Comparison of ENCODE assay signal across 20 mouse cellular contexts in the genomic region with DNA sequence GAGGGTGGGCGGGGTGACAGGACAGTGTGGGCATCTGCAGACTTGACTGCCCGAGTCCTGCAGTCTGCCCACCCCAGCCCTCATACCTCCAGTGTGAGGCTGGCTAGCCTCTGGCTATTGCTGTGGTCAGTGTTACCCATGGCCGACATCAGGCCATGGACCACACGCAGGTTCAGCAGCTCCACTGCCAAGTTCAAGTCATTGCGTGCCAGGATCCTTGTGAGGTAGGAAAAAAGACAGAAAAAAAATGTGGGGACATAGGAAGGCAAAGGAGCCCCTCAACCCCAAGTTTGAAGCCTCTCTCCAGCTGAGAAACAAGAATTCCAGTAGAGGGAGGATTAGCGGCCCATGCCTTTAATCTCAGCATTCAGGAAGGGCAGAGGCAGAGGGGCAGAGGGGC. TPM values are rescaled to one million over a fixed set of nuclear protein-coding genes. Genes with fewer than 3 reads are reported as not detected.
"Had no signal": no experiment of that assay in that cellular context is flagged by ENCODE, and none has a peak within 500 bp of the region (broad histone marks: within the 10 kb centered on the region; RNA-seq: fewer than 3 reads in every experiment).

No protein-coding gene starts in this region.

- ATAC-seq: liver, postnatal 0 days; lung, postnatal 0 days; midbrain, embryonic 15.5 days had no signal

- H3K4me1 ChIP-seq: midbrain, embryonic 12.5 days; midbrain, embryonic 15.5 days; neural tube, embryonic 12.5 days; stomach, embryonic 15.5 days had no signal

- H3K9ac ChIP-seq: liver, postnatal 0 days; lung, embryonic 15.5 days; midbrain, embryonic 12.5 days; midbrain, embryonic 15.5 days; neural tube, embryonic 12.5 days; stomach, embryonic 15.5 days had no signal

- H3K9me3 ChIP-seq: lung, embryonic 15.5 days; megakaryocyte, embryonic 14.5 days; midbrain, embryonic 12.5 days; midbrain, embryonic 15.5 days; neural tube, embryonic 12.5 days; stomach, embryonic 15.5 days had no signal

- DNase-seq: liver, postnatal 0 days; lung, adult 2 months; lung, postnatal 14 days; lung, postnatal 36 days; right cerebral cortex, postnatal 14 days; thymus, adult 2 months; thymus, postnatal 25 days; thymus, postnatal 4 days had no signal

- H3K36me3 ChIP-seq: lung, embryonic 15.5 days; midbrain, embryonic 12.5 days; midbrain, embryonic 15.5 days; neural tube, embryonic 12.5 days; stomach, embryonic 15.5 days had no signal

- H3K27ac ChIP-seq: lung, embryonic 15.5 days; macrophage; midbrain, embryonic 12.5 days; midbrain, embryonic 15.5 days; neural tube, embryonic 12.5 days; stomach, embryonic 15.5 days; stomach, postnatal 0 days had no signal

- H3K4me2 ChIP-seq: lung, embryonic 15.5 days; midbrain, embryonic 12.5 days; midbrain, embryonic 15.5 days; neural tube, embryonic 12.5 days; stomach, embryonic 15.5 days had no signal

- H3K4me3 ChIP-seq: lung, embryonic 15.5 days; megakaryocyte, embryonic 14.5 days; midbrain, embryonic 12.5 days; midbrain, embryonic 15.5 days; neural tube, embryonic 12.5 days; stomach, embryonic 15.5 days had no signal

- H3K27me3 ChIP-seq: lung, embryonic 15.5 days; midbrain, embryonic 15.5 days; neural tube, embryonic 12.5 days; stomach, embryonic 15.5 days had no signal

RNA-seq across cellular contexts. Expression of gene Tmem53, which starts 37.5 kb away (rescaled TPM):
- total RNA-seq: neutrophil, adult 5-6 weeks had no signal

RNA-seq across cellular contexts. Expression of gene Armh1, which starts 37.7 kb away (rescaled TPM):
- total RNA-seq: megakaryocyte progenitor cell, adult 5-6 weeks; monocyte, adult 5-6 weeks; neutrophil, adult 5-6 weeks had no signal
- polyA plus RNA-seq: liver, postnatal 0 days; macrophage had no signal
